Mouse (Mus musculus): ENCODE measurements around the gene Tgfbr1.

Gene Tgfbr1

GRCm38 (mm10) chr4:47424376-47424775, 71.4 kb downstream of the Tgfbr1 start:
- DNase-seq = no peak

DNA sequence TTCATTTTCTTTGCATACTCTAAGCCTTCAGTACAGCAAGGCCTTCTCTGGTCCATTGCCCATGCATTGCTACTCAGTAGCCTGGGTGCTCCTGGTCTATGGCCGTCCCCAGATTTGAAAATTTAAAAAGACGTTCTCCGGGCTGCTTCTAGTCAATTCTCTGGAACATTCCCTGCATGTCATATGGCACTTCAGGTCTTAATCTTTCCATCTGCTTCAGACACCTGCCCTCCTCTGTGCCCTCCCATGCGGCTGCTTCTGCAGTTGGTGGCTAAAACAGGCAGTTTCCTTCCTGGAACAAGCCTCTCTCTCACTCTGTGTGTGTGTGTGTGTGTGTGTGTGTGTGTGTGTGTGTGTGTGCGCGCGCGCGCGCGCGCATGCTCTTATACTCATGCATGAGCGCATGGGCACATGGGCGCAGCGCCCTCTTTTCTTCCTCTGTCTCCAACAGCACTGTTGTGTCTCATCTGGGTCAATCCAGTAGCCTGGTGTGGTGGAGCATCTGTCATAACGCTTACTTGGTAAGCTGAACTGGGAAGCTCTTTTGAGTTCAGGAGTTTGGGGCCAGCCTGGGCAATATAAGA, 72.3 kb downstream of the Tgfbr1 start:
- DNase-seq = no peak

- no peak for DNase-seq
These were observed 74.6 kb downstream of the Tgfbr1 start for GRCm38 (mm10) chr4:47427606-47428005.

DNA sequence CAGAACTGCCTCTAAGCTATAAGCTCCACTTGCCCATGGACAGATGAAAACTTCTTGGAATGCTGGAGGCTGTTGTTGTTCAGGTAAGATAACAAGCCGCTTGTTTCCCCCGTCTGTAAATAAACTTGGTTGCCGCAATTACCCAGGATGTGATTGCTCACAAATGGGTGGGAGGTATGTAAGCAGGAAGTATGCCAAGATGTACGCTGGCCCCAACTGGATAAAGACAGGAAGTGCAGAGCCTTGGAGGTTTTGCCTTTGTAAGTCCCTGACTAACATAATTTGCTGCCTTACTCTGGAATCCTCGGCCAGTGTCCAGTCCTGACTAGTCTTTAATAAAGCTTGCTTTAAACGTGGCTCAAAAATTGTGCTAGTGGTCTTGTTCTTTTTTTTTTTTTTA, 77.5 kb downstream of the Tgfbr1 start:
- DNase-seq = no peak

- DNase-seq = no peak
These were observed 78.1 kb downstream of the Tgfbr1 start for GRCm38 (mm10) chr4:47431081-47431480.

GRCm38 (mm10) chr4:47432766-47433165, 79.7 kb downstream of the Tgfbr1 start:
- DNase-seq = no peak

DNA sequence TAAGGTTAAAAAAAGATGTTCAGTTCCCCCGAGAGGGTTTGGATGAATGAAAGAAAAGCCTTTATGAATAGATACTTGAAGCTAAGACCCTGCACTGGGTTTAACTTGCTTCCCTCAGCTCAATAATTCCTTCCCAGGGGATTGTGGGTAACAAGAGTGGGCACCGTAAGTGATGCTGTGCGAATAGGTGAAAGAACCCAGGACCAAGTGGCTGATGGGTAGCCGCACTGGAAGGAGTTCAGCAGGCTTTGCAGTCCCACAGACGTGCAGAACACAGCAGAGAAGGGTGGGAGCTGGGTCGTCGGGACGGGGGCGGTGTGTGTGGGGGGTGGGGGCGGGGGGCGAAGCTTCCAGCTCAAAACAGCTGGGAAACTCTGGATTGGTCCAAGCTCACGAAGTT, 82.1 kb downstream of the Tgfbr1 start:
- no peak for DNase-seq

DNA sequence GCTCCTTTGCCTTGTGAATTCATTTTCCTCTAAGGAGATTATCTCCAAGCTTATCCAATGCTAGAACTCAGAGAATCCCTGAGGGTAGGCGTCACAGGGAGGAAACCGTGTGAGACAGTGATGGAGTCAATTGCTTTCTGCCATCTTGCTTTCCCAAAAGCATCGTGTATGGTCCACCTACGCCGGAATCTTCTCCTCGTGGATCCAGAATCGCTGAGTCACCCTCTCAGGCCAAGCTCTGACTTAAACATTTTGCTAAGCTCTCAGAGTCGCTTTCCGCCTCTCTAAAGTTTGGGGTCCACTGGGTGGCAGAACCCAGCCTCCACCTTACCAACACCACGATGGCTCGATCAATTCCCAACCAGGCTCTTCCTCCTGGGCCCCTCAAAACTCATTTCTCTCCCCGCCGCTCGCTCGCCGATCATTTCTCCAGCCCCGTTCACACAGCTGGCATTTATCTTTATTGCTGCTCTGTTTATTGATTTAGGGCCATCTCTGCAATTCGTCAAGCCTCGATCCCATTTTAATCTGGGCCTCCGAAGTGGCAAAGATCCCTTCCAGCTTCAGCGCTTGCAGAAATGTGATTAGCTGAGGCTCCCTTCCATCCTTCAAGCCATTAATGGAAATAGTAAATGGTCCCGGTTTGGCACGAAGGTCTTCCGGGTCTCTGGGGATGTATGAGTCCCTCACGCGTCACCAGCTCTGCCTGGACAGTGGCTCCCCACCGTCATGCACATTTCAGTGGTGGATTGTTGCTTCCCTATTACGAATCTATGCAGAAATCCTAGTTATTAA, 82.7 kb downstream of the Tgfbr1 start:
- no peak for DNase-seq

- DNase-seq = peak; percentile 85
These were observed 84.6 kb downstream of the Tgfbr1 start for GRCm38 (mm10) chr4:47437365-47438340.

DNA sequence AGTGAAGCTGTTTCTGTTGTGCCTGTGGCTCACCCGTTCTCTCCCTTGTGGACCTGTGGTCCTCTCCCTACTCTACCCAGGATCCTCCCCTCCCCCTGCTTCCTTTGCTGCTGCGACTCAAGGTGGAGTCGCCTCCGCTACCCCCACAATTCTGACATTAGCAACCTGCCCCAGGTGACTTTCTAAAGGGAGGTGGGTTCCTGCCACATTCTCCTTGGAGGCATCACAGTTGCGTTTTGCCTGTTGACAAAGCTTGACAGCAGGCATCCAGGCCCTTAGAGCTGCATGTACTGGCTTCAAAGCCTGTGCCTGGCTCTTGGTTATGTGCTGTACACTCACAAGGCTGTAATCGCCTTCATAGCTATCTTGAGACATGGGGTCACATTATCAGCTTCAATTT, 85.9 kb downstream of the Tgfbr1 start:
- no peak for DNase-seq

DNA sequence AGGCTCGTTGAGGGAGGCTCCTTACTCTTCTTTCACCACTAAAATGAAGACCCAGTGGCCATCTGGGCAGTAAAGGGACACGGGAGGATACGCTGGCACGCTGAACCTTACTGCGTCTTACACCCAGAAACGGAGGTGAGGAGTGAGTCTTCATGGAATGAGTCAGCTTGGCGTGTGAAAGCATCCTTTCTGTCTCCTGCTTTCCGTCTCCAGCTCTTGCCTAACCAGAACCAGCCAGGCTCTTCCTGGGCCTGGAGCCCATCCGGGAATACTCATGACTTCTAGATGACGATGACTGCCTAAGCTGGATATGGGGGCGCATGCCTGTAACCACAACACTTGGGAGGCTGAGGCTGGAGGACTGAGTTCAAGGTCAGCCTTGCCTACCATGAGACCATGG, 87.9 kb downstream of the Tgfbr1 start:
- DNase-seq = no peak

- no peak for DNase-seq
These were observed 95.5 kb downstream of the Tgfbr1 start for GRCm38 (mm10) chr4:47448526-47448925.

GRCm38 (mm10) chr4:47449116-47449515, 96.1 kb downstream of the Tgfbr1 start:
- no peak for DNase-seq

DNA sequence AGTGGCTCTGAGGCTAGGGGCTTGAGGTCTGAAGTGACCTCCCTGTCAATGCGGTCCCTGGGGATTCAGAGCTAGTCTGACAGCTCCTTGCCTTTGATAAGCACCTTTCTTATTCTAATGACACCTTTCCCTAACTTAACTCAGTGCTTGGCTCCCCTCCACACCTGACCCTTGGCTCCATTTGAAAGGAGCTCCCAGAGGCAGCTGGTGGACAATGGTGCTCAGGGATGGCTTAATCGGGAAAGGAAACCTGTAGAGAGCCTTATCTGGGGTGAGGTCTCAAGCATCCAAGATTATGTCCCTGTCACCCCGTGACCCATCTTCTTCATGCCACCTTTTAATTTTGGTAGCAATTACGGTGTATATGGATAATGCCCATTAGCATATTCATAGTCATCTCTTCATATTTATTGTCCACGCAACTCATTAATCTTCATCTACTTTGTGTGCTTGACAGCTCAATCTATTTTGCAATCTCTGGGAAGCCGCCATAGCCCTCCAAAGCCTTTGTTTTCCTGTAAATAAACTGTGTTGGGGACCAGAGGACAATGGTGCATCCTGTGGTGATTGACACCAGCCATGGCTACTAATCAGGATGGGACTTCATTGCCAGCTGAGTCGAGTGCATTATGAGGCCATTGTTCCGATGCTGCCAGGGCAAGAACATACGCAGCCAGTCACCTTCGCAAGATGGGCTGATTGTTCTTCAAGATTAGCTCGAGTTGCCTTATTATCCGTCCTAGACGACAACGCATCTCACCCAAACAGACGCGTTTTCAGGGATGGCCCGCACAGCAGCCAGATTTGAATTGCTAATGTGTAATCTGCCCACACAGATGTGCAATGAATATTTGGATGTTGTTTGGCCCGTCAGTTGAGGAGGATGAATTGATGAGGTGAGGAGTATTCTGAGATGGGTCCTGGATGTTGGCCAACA, 96.8 kb downstream of the Tgfbr1 start:
- no peak for DNase-seq

All from cerebellum, adult 11-12 months (tissue).